Mouse (Mus musculus) lung, postnatal 0 days (tissue): ENCODE data around the gene Glb1. TPM values are rescaled to one million over a fixed set of nuclear protein-coding genes. Genes with fewer than 3 reads are reported as not detected.

Source experiments
- ATAC-seq: fragments of 200-750 bp; cut with Nextera tagmentation; 2 replicates; pipeline ENCODE4 v1.8.0; 2017; ENCODE audit warnings: moderate library complexity
- DNase-seq: peaks from one replicate; pipeline ENCODE4 v3.0.0-alpha.2; 2016; ENCODE audit warnings: low spot score
- H3K27ac ChIP-seq: fragments of 300-500 bp; sonication (generic); 2 replicates; pipeline ENCODE4 v1.5.1; 2014; ENCODE audit warnings: antibody characterized with exemption, mild to moderate bottlenecking, low read length, mixed read lengths
- H3K27me3 ChIP-seq: fragments of 300-500 bp; sonication (generic); replicated peaks from 2 replicates; pipeline ENCODE4 v1.6.1; 2014; ENCODE audit warnings: low read length, mixed read lengths; ENCODE audit not compliant: insufficient read depth
- H3K36me3 ChIP-seq: fragments of 300-500 bp; sonication (generic); 2 replicates; pipeline ENCODE4 v1.6.1; 2014; ENCODE audit warnings: low read length, mixed read lengths; ENCODE audit not compliant: insufficient read depth
- H3K4me1 ChIP-seq: fragments of 300-500 bp; sonication (generic); 2 replicates; pipeline ENCODE4 v1.6.1; 2014; ENCODE audit warnings: antibody characterized with exemption, low read depth, low read length, mixed read lengths; ENCODE audit not compliant: insufficient read depth
- H3K4me2 ChIP-seq: fragments of 300-500 bp; sonication (generic); replicated peaks from 2 replicates; pipeline ENCODE4 v1.6.1; 2014; ENCODE audit warnings: low read depth, mild to moderate bottlenecking, low read length, moderate library complexity, mixed read lengths
- H3K4me3 ChIP-seq: fragments of 300-500 bp; sonication (generic); 2 replicates; pipeline ENCODE4 v1.5.1; 2014; ENCODE audit warnings: low read depth, low read length
- H3K9ac ChIP-seq: fragments of 300-500 bp; sonication (generic); replicated peaks from 2 replicates; pipeline ENCODE4 v1.6.1; 2014; ENCODE audit warnings: low read depth, mild to moderate bottlenecking
- H3K9me3 ChIP-seq: fragments of 300-500 bp; sonication (generic); 2 replicates; pipeline ENCODE4 v1.6.1; 2016; ENCODE audit warnings: low read length, mixed read lengths
- CTCF ChIP-seq: IDR thresholded peaks from 2 replicates; pipeline ENCODE4 v1.5.1; 2016; ENCODE audit warnings: antibody characterized with exemption, mild to moderate bottlenecking
- EP300 ChIP-seq: IDR thresholded peaks from 2 replicates; pipeline ENCODE4 v1.6.1; 2016; ENCODE audit warnings: antibody characterized with exemption, mild to moderate bottlenecking, control low read depth
- WGBS: fragments of 180-500 bp; shearing (Covaris S2); extraction: QIAGEN DNeasy Blood & Tissue Kit; methylation state at CpG from one replicate; pipeline ENCODE4 v1.1.7; 2014; 5-methylcytosine and 5-hydroxymethylcytosine counted together
- polyA plus RNA-seq: library from polyadenylated mRNA; unstranded; fragments of >200 nt; fragmentation: Nextera tagmentation; extraction: Ambion mirVana; gene quantifications from 2 replicates; pipeline ENCODE4 v1.2.1, GENCODE M21; 2015

The Glb1 gene
- polyA plus RNA-seq, 1 experiment from 2014 or later: 23.4 TPM

DNA sequence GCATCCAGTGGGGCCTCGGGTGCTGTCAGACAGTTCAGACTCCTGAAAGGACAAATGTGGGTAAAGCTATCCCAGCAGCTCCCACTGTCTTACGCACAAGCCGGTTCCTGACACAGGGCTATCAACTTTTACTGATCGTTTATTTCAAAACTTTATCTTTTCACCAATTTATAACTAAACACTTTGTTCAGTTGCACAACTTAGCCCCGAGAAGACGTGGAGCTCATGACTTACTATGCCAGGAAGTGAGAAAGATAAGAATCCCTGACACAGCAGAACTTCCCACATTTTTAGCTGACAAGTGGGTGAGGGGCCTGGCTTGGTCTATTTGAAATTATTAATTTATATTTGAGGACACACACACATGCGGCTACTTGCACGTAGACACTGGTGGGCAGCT, 6.2 kb upstream of the Glb1 start:
- no peak overlapping the region for H3K9ac ChIP-seq
- TF ChIP-seq CTCF (no peak), EP300 (no peak)
- ATAC-seq (no peak), DNase-seq (peak; percentile 68)
- no peak overlapping the region for H3K4me2 ChIP-seq
- no peaks in the 10 kb centered on the region for H3K9me3 ChIP-seq
- WGBS: 46% methylated on average over 8 of the region's 8 CpGs
- H3K4me3 ChIP-seq: no peak overlapping the region
- H3K27ac ChIP-seq: no peak overlapping the region
- no peaks in the 10 kb centered on the region for H3K27me3 ChIP-seq
- no peaks in the 10 kb centered on the region for H3K36me3 ChIP-seq
- no peaks in the 10 kb centered on the region for H3K4me1 ChIP-seq

GRCm38 (mm10) chr9:114395258-114395657, 5.6 kb upstream of the Glb1 start:
- no peak overlapping the region for H3K9ac ChIP-seq
- DNase-seq (no peak), ATAC-seq (no peak)
- H3K9me3 ChIP-seq: no peaks in the 10 kb centered on the region
- no peak overlapping the region for H3K4me3 ChIP-seq
- no peaks in the 10 kb centered on the region for H3K27me3 ChIP-seq
- no peaks in the 10 kb centered on the region for H3K36me3 ChIP-seq
- WGBS: 75% methylated on average over 4 of the region's 4 CpGs
- no peak overlapping the region for H3K27ac ChIP-seq
- no peaks in the 10 kb centered on the region; the same call in 1 of the 2 replicates for H3K4me1 ChIP-seq
- no peak for TF ChIP-seq EP300
- TF ChIP-seq CTCF: no peak
- no peak overlapping the region for H3K4me2 ChIP-seq

- no peaks in the 10 kb centered on the region for H3K9me3 ChIP-seq
- peaks cover 4% of the 10 kb centered on the region; the same call in 1 of the 2 replicates for H3K4me1 ChIP-seq
- no peak overlapping the region for H3K9ac ChIP-seq
- 90% methylated on average over 12 of the region's 12 CpGs for WGBS
- H3K27me3 ChIP-seq: no peaks in the 10 kb centered on the region
- no peak overlapping the region for H3K4me3 ChIP-seq
- H3K4me2 ChIP-seq: no peak overlapping the region
- ATAC-seq: no peak
- H3K36me3 ChIP-seq: no peaks in the 10 kb centered on the region
- DNase-seq: no peak
- H3K27ac ChIP-seq: no peak overlapping the region
- TF ChIP-seq EP300: no peak
- no peak for TF ChIP-seq CTCF
These were observed 1.2 kb upstream of the Glb1 start for GRCm38 (mm10) chr9:114399680-114400079.

- no peak for TF ChIP-seq EP300
- peak overlapping the region; percentile 88 for H3K4me3 ChIP-seq
- H3K9me3 ChIP-seq: no peaks in the 10 kb centered on the region
- DNase-seq (peak; percentile 36), ATAC-seq (no peak)
- peak overlapping the region; percentile 89; the same call in 1 of the 2 replicates for H3K9ac ChIP-seq
- WGBS: 10% methylated on average over 5 of the region's 5 CpGs
- H3K36me3 ChIP-seq: peaks cover 4% of the 10 kb centered on the region; the same call in 1 of the 2 replicates
- H3K4me1 ChIP-seq: peaks cover 4% of the 10 kb centered on the region; the same call in 1 of the 2 replicates
- no peaks in the 10 kb centered on the region for H3K27me3 ChIP-seq
- peak overlapping the region; percentile 95 for H3K27ac ChIP-seq
- peak overlapping the region; percentile 79 for H3K4me2 ChIP-seq
These were observed 308 bp upstream of the Glb1 start for GRCm38 (mm10) chr9:114400588-114400948.

GRCm38 (mm10) chr9:114401685-114402080, 807 bp downstream of the Glb1 start:
- WGBS: 2% methylated on average over 16 of the region's 16 CpGs
- TF ChIP-seq EP300 (no peak), CTCF (peak; percentile 44)
- Histone ChIP-seq H3K9me3 (no peaks in the 10 kb centered on the region), H3K4me3 (peak overlapping the region; percentile 88), H3K9ac (peak overlapping the region; percentile 89), H3K4me1 (peaks cover 4% of the 10 kb centered on the region; the same call in 1 of the 2 replicates), H3K36me3 (peaks cover 4% of the 10 kb centered on the region; the same call in 1 of the 2 replicates), H3K27ac (peak overlapping the region; percentile 95), H3K4me2 (peak overlapping the region; percentile 79), H3K27me3 (no peaks in the 10 kb centered on the region)
- peak; percentile 55 for DNase-seq
- ATAC-seq: peak; percentile 11

- Histone ChIP-seq H3K9ac (no peak overlapping the region), H3K4me3 (no peak overlapping the region), H3K27ac (no peak overlapping the region), H3K27me3 (no peaks in the 10 kb centered on the region), H3K4me1 (no peaks in the 10 kb centered on the region), H3K9me3 (no peaks in the 10 kb centered on the region), H3K36me3 (peaks cover 13% of the 10 kb centered on the region; the same call in 1 of the 2 replicates), H3K4me2 (no peak overlapping the region)
- 92% methylated on average over 2 of the region's 2 CpGs for WGBS
- DNase-seq (no peak), ATAC-seq (no peak)
- TF ChIP-seq CTCF (no peak), EP300 (no peak)
These were observed 6.8 kb downstream of the Glb1 start for GRCm38 (mm10) chr9:114407676-114408075.
